Mouse (Mus musculus): Measurements from ENCODE around the gene Prss30.

The Prss30 gene

GRCm38 (mm10) chr17:23980297-23980909, at the start of gene Prss30:
Gene Prss30 (minus strand): TSS chr17:23980566.
- DNase-seq (ENCODE audit: low spot score in 2 of 2): no peak

GRCm38 (mm10) chr17:24029477-24029876, 49.1 kb upstream of the Prss30 start:
- no peak for DNase-seq (ENCODE audit: low spot score in 2 of 2)

GRCm38 (mm10) chr17:24021375-24022199, 41.2 kb upstream of the Prss30 start:
- no peak for DNase-seq (ENCODE audit: low spot score in 2 of 2)

GRCm38 (mm10) chr17:24020696-24021095, 40.3 kb upstream of the Prss30 start:
- no peak for DNase-seq (ENCODE audit: low spot score in 2 of 2)

- no peak for DNase-seq (ENCODE audit: low spot score in 2 of 2)
Measured at GRCm38 (mm10) chr17:24015727-24016126, 35.4 kb upstream of the Prss30 start.

GRCm38 (mm10) chr17:24014433-24014965, 34.1 kb upstream of the Prss30 start:
- no peak for DNase-seq (ENCODE audit: low spot score in 2 of 2)

GRCm38 (mm10) chr17:24012921-24013320, 32.6 kb upstream of the Prss30 start:
- DNase-seq (ENCODE audit: low spot score in 2 of 2): no peak

GRCm38 (mm10) chr17:24009617-24010016, 29.3 kb upstream of the Prss30 start:
- DNase-seq (ENCODE audit: low spot score in 2 of 2): no peak

- no peak for DNase-seq (ENCODE audit: low spot score in 2 of 2)
Measured at GRCm38 (mm10) chr17:24008105-24008504, 27.7 kb upstream of the Prss30 start.

GRCm38 (mm10) chr17:24007391-24007790, 27.0 kb upstream of the Prss30 start:
- no peak for DNase-seq (ENCODE audit: low spot score in 2 of 2)

- DNase-seq (ENCODE audit: low spot score in 2 of 2): no peak
Measured at GRCm38 (mm10) chr17:24006930-24007329, 26.6 kb upstream of the Prss30 start.

- DNase-seq (ENCODE audit: low spot score in 2 of 2): no peak
Measured at GRCm38 (mm10) chr17:24005049-24005448, 24.7 kb upstream of the Prss30 start.

- DNase-seq (ENCODE audit: low spot score in 2 of 2): no peak
Measured at GRCm38 (mm10) chr17:24004071-24004665, 23.8 kb upstream of the Prss30 start.

- DNase-seq (ENCODE audit: low spot score in 2 of 2): peak; percentile 75 to 79
Measured at GRCm38 (mm10) chr17:24000404-24000803, 20.0 kb upstream of the Prss30 start.

- DNase-seq (ENCODE audit: low spot score in 2 of 2): no peak
Measured at GRCm38 (mm10) chr17:23998383-23998782, 18.0 kb upstream of the Prss30 start.

- DNase-seq (ENCODE audit: low spot score in 2 of 2): no peak
Measured at GRCm38 (mm10) chr17:23997901-23998300, 17.5 kb upstream of the Prss30 start, which contains the start of gene Prss22. Gene Prss22 (minus strand): TSS chr17:23998100.

- no peak for DNase-seq (ENCODE audit: low spot score in 2 of 2)
Measured at GRCm38 (mm10) chr17:23995421-23995820, 15.1 kb upstream of the Prss30 start.

GRCm38 (mm10) chr17:23994667-23995066, 14.3 kb upstream of the Prss30 start:
- no peak for DNase-seq (ENCODE audit: low spot score in 2 of 2)

- peak; percentile 59 to 79 for DNase-seq (ENCODE audit: low spot score in 2 of 2)
Measured at GRCm38 (mm10) chr17:23993559-23994428, 13.4 kb upstream of the Prss30 start.

- DNase-seq (ENCODE audit: low spot score in 2 of 2): no peak
Measured at GRCm38 (mm10) chr17:23992789-23993553, 12.6 kb upstream of the Prss30 start.

- DNase-seq (ENCODE audit: low spot score in 2 of 2): no peak
Measured at GRCm38 (mm10) chr17:23989802-23990201, 9.4 kb upstream of the Prss30 start.
